Mouse (Mus musculus) thymus, postnatal 25 days (tissue): ENCODE results near the gene Gm20388.

Experiments
- DNase-seq: peaks from one replicate; pipeline ENCODE4 v3.0.0; 2022

The Gm20388 gene

DNA sequence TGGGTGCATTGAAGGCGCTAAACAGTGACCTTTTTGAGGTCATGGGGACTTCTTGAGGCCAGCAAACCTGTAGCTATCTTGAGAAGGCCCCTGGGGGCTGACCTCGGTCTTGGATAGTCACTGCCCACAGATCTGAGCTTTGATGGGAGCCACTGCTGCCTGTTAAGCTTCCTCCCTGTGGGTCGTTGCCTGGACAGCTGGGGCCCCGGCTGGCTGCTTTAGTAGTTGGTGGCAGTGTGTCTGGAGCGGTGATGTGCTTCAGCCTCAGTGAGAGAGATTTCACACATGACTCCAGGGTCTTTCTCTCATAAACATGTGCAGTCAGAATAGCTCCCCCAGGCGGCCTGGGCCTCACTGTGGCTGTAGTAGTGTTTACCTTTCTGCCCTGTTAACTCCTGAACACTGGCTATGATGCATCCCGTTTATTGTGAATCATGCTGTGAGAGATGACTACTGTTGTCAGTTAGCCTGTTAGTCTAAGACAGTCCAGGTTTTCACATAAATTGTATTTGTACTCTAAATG lies 2100.5 kb downstream of the Gm20388 start:
- DNase-seq: no peak

DNA sequence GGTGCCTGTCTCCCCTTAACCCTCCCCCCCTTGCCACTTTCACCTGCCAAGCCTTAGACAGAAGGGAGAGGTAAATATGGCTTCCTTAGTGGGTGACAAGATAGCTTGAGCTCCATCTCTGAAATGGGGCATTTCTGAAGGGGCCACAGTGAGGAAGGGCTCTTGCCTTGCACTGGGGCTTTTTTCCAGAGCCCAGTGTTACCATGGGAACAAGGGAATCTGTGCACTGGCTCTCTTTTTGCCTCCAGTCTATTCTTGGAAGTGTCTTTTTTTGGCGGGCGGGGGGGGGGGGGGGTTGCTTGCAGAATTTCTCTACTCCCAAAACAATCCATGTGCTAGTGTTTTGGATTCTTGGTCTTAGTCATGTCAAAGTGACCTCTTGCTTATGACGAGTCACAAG lies 2104.0 kb downstream of the Gm20388 start:
- DNase-seq: no peak

DNA sequence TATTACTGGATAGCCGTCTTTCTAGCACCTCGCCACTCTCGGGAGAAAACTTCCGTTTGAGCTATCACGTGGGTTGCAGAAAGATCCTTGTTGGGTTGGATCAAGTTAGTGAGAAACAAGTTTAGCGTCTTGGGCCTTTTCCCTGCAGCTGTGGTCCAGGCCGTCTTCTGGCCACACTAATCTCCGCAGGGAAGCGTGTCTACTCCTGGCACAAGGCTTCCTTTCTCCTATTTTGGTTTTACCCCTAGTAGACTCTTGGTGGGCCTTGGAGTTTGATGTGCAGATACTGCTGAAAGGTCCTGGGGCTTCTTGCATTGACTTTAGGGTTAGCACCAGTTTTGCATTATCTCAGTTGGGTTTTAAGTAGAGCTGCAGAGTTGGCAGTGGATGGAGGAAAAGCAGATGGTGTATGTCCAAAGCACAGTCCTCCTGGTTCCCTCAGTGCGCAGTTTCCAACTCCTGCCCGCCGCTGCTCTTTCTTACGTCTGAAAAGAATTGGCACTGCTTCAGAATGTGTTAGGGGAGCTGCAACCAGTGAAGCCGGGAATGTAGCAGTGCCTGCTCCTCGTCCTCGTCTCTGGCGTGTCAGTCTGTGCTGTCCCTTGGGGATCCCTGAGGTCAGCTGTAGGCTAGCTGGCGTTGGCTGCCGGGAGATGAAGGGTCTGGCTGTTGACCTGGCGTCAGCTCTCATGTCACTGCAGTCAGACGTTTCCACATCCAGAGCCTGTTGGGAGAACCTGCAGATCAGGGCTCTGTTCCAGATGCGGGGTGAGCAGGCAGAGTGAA lies 2107.6 kb downstream of the Gm20388 start:
- DNase-seq: no peak

DNA sequence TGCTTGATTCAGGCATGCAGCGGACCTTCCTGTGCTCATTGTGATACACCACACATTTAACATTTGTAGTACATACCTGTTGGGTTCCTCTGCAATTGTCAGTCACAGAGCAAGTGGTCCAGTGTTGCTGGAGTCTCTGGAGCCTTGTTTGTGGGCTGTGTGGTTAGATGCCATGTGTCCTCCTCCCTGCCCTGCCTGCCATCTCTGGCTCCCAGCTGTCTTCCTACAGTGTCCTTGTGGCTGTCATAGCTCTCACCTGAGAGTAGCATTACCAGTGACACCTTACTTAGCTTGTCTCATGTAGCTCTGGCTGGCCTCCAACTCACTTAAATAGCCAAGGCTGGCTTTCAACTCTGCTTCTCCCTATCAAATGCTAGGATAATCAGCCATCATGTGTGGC lies 2108.5 kb downstream of the Gm20388 start:
- no peak for DNase-seq

DNA sequence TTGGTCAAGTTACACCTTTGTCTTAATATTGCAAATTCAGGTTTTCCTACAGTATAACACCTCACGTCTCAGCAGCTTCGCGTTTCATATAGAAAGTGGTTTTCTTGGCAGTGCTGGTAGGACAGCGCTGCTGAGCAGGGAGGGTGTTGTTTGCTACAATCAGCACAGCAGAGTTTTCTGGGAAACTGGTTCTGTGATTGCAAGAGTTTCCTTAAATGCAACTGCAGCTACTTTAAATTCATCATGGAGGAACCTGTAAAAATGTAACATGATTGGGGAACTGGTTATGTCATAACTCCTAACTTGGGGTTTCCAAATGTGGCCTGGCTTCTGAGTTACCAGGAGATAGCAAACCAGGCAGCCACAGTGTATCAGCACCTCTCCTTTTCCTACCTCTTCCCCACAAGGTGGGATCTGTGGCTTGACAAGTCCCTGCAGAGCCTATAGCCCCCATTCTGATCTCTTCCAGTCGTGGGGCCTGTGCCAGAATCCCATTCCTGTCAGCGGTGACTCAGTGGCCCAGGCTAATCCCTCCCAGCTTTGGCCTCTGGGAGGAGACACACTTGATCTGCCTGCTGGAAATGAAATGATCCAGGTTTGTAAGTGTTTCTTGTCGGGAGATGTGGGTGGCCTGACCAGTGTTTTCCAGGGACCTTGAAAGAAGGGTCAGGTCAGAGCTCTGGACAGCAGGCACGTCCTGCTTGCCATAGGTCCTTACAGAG lies 2109.6 kb downstream of the Gm20388 start:
- DNase-seq: no peak

DNA sequence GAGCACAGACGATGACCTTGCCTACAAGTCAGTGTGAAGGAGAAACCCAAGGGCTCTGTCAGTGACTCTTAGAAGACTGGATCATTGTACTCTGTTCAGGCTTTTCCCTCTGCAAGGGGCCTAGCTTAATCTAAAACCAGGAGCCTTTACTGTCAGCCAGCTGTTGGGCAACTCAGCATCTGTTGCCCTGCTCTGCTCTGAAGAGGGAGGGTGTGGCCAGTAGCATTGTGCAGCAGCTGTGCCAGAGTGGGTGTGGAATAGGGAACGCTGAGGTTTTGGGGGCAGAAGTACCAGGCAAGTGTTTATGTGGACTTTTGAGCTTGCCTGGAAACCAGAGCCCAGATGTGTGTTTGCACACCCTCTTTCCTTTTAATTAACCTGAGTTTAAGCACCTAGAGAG lies 2111.1 kb downstream of the Gm20388 start:
- no peak for DNase-seq

DNA sequence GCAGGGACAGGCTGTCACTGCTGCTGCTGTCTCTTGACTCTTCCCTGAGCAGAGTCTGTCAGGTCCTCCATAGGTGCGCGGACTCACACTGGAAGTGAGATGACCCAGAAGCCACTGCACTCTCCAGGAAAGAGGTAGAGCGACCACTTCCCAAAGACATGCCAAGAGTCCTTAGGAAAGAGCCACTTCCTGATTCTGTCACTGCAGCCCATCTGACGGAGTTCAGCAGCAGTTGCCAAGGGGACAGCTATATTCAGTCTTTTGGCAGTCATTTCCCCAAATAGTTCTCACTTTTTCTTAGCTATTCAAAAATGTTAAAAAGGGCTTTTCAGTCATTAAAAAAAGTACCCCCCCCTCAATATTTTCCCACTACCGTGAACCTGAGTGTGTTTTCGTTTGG lies 2111.6 kb downstream of the Gm20388 start:
- DNase-seq: no peak

DNA sequence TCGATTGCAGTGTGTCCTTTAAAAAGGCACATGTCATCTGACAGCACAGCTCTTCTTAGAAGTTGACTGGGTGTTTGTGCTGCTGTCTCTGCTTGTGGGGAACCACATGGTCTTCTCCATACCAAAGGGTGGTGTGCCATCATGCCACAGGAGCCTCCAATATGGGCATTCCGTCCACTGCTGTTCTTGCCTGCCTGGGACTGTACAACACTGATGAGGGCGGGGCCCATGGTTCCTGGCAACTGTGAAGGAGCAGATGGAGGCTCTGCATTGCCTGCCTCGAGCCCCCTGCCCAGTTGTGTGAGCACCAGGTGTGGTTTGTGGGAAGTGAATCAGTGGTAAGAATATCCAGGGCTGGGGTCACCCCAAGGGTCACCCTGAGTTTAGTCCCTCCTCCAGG lies 2112.1 kb downstream of the Gm20388 start:
- DNase-seq: no peak

DNA sequence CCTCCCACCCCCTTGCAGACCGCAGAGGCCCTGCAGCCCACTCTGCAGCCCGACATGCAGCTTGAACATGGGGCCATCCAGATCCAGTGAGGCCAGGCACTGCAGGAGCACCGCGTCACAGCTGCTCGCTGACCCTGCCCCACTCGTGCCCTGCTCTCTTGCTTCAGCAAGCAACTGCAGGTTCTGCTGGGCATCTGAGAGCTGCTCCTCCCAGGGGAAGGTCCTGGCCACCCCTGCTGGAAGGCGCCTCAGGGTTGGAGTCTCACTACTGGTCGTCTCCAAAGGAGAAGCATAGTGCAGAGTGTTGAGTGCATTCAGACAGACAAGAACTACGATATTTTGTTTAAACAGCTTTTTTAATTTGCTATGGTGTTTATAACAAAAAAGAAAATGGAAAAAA lies 2114.9 kb downstream of the Gm20388 start:
- no peak for DNase-seq

DNA sequence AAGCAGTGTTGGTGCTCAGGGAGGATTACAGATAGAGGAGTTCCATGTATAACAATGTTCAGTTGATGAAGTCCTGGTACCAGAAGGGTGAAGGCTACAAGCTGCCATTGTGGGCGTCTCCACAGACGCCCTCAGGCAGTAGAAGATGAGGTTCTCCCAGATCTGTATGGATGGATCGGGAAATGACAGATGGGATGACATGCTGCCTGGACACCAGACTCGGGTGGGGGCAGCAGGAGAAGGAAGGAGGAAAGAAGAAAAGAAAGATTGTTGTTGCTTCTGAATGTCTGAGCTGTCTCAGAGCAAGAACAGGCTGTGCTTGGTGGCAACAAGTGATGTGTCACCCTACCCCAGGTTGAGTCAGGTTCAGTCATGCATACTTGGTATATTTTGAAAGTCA lies 2117.5 kb downstream of the Gm20388 start:
- no peak for DNase-seq

DNA sequence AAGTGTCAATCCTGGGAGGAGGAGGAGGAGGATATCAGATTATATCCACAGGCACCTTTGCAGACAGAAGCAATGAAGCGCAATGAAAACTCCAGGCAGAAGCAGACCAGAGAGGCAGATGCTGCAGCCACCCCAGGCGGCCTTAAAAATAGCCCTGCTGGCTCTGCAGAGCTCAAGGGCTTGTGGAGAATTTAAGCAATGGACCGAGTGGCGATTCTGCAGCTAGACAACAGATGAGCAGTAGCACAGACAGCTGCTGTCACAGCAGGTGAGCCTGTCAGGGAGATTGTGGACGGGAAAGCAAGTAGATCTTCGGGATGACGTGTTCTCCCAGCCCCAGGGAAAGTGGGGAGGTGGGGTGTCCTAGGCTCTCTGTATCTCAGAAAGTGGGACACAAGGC lies 2120.3 kb downstream of the Gm20388 start:
- no peak for DNase-seq

DNA sequence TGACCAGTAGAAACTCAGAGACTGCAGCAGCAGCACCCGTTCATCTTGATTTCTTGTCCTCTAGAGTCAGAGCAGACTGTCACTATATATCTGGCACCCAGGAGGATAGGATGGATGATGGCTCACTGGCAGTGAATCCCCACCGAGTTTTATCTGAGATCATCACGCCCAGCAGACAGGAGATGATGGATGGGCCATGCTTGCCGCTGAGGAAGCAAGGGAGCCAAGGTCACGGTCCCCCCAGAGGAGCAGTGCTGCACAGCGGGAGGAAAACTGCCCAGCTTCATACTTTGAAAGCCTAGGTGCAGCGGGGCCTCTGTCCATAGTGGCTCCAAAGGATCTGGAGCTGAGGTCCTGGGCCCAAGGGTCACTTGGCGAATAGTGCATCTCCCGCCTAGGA lies 2122.1 kb downstream of the Gm20388 start:
- DNase-seq: no peak

DNA sequence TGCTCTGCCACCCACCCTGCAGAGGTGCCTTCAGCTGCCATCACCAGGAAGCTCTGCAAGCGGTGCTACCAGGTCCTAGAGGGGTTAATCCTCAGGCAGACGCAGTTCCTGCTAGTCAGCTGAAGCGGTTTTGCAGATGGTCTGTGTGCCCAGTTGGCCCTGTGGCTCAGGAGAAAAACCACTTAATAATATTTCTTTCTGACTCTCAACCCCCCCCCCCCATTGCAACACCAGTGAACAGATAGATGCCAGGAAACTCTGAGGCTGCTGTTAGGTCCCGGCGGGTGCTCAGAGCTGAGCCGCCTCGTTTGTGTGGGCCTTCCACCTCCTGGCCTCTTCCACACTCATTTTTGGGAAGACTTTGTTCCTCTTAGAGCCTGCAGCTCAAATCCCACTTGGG lies 2124.9 kb downstream of the Gm20388 start:
- no peak for DNase-seq

DNA sequence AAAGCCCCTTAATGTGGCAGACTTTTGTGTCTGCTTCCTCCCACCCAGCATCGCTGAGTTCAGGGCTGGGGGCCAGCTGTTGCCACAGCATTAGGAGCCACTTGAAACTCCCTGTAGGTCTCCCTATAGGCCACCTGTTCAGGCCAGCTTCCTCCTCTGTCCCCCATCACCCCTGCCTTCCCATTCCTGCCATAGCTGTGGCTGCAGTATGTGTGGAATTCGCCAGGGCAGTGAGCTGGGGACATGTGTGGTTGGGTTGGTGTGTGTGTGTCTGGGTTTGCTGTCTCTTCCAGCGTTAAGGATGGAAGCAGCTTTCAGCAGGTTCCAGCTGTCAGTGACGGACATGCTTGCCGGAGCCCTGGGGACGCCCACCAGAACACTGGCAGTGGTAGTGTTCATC lies 2125.7 kb downstream of the Gm20388 start:
- DNase-seq: no peak

DNA sequence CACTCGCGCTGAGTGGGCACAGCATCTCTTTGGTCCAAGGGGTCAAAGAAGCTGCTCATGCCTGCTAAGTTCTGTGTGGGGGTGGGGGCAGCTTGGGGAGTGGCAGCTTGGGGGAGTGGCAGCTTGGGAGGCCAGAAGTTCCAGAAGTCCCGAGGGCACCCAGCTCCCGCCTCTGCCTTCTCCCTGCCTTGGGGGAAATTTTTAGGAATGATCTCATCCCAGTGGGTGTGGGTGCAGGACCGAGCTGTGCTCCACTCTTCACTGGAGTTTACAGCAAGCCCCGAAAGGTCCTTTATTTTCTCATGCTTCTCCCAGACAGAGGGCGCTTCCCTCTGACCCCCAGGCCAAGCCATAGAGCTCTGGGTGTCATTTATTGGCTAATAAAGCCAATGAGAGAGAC lies 2126.6 kb downstream of the Gm20388 start:
- no peak for DNase-seq

DNA sequence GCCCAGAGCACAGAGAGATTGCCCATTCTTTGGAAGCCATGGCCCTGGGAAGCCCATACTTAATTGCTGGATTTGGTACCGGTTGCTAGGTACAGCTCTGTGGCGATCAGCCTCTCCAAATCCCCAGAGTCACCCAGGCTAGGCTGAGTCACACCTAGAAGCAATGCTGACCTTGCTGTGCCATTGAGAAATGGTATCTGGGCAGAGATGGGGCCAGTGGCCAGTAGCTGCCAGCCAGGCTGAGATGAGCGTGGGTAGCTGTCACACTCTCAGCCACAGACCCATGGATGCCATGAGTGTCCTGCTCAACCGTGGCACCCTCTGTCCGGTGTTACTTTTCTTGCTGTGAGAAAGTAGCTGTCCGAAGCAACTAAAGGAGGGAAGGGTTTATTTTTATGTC lies 2127.4 kb downstream of the Gm20388 start:
- DNase-seq: no peak

DNA sequence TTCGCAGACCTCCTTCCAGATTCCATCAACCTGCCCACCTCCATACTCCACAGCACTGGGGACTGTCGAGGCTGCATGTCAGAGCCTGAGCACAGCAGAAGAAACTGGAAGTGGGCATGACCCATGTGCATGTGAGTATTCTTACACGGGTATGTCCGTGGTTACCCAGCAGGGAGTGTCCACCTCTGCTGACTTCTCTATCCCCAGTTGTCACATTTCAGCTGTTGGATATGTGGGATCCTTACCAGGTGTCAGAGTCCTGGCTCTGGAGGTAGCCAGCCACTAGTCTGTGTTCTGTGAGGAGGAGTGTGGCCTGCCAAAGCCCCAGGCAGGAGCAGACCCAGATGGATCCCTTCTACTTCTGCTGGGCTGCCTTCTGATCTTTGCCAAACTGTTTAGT lies 2128.8 kb downstream of the Gm20388 start:
- DNase-seq: no peak

DNA sequence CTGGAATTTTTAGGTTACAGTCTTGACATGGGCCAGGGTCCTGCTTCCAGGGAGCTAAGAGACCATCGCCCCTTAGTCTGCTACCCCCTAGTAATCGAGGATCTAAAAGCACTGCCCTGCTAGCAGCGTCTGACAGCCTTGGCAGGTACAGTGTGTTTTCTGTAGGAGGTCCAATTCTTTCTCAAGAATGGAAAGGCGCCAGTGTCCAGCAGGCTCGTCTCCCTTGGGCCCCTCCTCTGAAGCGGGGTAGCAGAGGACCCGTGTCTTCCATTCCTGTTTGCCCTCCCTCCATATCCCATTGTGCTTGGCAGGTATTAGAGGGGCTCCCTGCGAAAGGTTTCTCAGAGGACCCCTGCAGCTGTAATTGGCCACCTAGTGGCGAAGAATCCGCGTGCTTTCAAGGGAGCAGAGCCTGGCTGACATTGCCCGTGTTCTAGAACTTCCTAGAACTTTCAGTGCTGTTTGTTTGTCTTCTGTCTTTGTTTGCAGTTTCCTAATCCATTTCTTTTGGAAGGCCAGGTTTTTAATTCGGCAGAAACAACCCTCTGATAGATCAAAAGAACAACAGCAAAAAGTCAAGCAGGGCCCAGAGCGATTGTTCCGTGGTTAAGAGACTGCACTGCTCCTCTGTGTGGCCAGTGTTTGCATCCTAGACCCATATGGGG lies 2136.7 kb downstream of the Gm20388 start:
- no peak for DNase-seq

DNA sequence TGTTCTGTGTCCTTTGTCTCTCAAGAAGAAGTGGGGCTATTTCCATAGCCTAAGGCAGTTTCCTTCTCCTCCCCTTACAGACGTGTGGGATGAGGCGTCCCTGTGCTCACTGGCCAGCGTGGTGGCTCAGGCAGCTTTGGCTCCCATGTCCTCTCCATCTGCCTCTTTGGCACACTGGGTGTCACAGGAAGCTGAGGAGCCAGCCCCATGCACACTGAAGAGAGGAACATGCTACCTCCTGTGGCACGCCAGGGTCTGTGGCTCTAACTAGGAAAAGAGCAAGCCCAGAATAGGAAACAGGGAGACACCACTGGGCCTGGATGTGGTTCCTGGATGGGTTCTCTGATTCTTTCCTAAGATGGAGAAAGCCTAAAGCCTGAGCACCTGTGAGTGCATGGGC lies 2138.6 kb downstream of the Gm20388 start:
- DNase-seq: no peak

DNA sequence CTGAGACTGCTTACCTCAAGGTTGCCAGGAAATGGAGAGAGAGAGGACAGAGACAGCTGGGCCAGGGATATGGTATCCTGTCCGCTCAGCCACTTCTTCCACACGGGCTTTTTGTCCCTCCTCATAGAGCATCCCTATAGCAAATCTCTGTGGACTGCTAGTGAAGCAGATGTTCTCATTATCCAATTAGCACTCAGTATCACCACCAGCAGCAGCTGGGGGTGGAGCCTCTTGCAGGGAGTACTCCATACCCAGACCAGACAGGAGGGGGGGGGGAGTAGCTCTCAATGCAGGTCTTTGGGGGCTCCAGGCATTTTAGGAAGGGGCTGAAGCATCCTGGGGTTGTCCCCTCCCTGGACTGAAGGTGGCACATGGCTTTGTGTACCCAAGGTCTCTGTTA lies 2139.3 kb downstream of the Gm20388 start:
- DNase-seq: no peak

DNA sequence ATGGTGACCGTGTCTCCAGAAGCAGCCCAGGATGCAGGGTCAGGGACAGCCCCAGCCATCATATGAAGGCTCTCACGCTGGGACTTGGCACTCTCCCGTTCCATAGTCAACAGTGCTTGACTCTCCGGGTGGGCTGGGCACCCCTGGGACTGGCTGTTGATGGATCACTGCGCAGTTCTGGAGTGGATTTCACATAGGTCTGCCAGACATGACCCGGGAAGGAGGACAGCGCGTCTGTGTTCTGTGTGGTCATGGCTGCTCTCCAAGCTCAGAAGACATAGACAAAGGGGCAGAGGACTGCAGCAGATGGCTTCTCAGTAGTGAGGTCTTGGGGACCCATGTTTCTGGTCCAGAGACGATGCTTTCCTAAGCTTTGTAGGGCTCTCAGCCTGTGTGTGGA lies 2140.0 kb downstream of the Gm20388 start:
- no peak for DNase-seq

DNA sequence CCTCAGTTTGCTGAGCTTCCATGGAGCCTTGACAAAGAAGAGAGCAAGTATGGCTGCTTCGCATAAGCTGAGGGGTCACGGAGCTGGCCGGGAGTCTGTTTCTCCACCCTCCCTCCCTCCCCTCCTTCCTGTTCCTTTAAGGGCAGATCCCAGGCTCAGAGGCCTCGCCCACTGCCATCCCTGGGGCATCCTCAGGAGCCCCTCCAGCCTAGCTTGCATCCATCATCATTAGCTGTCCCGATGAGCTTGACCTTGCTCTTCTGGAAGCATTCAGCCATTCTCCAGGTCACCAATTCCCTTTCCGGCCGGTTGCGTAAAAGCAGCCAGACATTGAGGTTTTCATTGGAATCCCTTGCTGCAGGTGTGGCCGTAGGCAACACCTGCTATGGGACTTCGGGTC lies 2144.7 kb downstream of the Gm20388 start:
- no peak for DNase-seq

DNA sequence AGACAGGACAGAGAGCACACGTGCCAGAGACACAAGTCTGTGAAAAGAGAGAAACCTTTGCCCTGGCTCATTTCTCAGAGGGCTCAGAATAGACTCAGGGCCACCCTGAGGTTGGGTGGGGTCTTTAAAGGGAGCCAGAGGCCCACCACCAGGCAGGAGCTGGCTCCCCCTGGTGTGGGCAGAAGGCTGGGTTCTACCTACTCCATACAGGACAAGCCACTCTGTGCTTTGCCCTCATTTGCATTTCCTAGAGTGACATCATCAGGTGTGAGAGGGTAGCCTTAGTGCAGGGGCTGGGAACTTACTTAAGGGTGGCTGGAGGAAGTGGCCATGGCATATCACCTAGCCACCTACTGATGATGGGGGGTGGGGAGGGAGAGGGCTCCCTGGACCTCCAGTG lies 2145.5 kb downstream of the Gm20388 start:
- no peak for DNase-seq

DNA sequence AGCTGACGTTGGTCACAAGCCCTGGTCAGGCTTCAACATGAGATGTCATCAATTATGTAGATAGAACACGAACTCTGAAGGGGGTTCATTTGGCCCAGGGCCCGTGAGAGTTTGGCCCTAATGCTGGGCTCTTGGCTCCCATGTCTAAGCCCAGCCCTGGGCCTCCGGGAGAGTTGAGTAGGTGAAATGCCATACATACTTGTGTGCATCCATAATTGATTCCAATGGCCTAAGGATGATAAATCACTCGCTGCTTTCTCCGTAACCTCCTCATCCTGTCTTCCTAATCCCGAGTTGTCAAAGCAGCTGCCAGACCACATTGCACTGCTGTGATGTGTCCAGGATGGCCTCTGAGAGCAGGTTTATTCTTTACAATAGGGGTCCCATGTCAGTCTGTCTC lies 2146.2 kb downstream of the Gm20388 start:
- no peak for DNase-seq
